Mouse (Mus musculus) CH12.LX (cell line): Measurements from ENCODE around the gene Plekhh3. TPM values are rescaled to one million over a fixed set of nuclear protein-coding genes. Genes with fewer than 3 reads are reported as not detected.

Source experiments
- DNase-seq: peaks from one replicate; pipeline ENCODE4 v3.0.0-alpha.2; 2013; ENCODE audit errors: extremely low read depth
- H3K27ac ChIP-seq: 2 replicates; pipeline ENCODE4 v1.5.1; 2012; ENCODE audit warnings: low read depth, mild to moderate bottlenecking, control low read depth, moderate library complexity; ENCODE audit not compliant: insufficient read depth
- H3K27me3 ChIP-seq: replicated peaks from 2 replicates; pipeline ENCODE3; 2012; ENCODE audit warnings: inconsistent platforms
- H3K36me3 ChIP-seq, 2 experiments: replicated peaks in 1 of 2; 2 replicates each; pipeline versions ENCODE3 to v1.6.1; 2012; ENCODE audit warnings: inconsistent platforms in 1 of 2, low read length in 1 of 2, mild to moderate bottlenecking in 1 of 2, mixed read lengths in 1 of 2, moderate library complexity in 1 of 2; ENCODE audit not compliant: control insufficient read depth in 1 of 2, insufficient read depth in 1 of 2
- H3K4me1 ChIP-seq, 2 experiments: 2 replicates each; pipeline ENCODE4 v1.6.1; 2012; ENCODE audit warnings: inconsistent platforms in 1 of 2, moderate library complexity in 1 of 2; ENCODE audit not compliant: insufficient read depth in 2 of 2, control insufficient read depth in 1 of 2
- H3K4me2 ChIP-seq: 2 replicates; pipeline ENCODE4 v1.6.1; 2012; ENCODE audit warnings: low read depth, mild to moderate bottlenecking, control low read depth; ENCODE audit not compliant: poor library complexity, insufficient read depth, severe bottlenecking
- H3K4me3 ChIP-seq, 3 experiments: fragments of 150-350 bp in 1 of 3; sonication (generic) in 1 of 3; replicated peaks in 1 of 3; 2 replicates each; pipeline versions ENCODE3 to v1.5.1; 2011 to 2012; ENCODE audit warnings: low read depth in 2 of 3, low read length in 2 of 3, mild to moderate bottlenecking in 2 of 3, moderate library complexity in 2 of 3, control low read depth in 1 of 3, improper control_type of control experiment in 1 of 3, inconsistent platforms in 1 of 3, mixed read lengths in 1 of 3; ENCODE audit not compliant: poor library complexity in 1 of 3
- H3K79me2 ChIP-seq: replicated peaks from 2 replicates; pipeline ENCODE4 v1.6.1; 2012; ENCODE audit warnings: mild to moderate bottlenecking, moderate library complexity; ENCODE audit not compliant: control insufficient read depth, poor library complexity, insufficient read depth, severe bottlenecking; ENCODE audit errors: extremely low read depth
- H3K9ac ChIP-seq: 2 replicates; pipeline ENCODE4 v1.6.1; 2012; ENCODE audit warnings: low read depth, mild to moderate bottlenecking, control low read depth, moderate library complexity; ENCODE audit not compliant: insufficient read depth
- H3K9me3 ChIP-seq: replicated peaks from 2 replicates; pipeline ENCODE3; 2012; ENCODE audit warnings: low read length, inconsistent platforms, mixed read lengths
- BHLHE40 ChIP-seq: IDR thresholded peaks from 2 replicates; pipeline ENCODE4 v1.6.1; 2011; ENCODE audit warnings: mild to moderate bottlenecking, low read depth, low read length, improper control_type of control experiment
- CHD2 ChIP-seq: IDR thresholded peaks from 2 replicates; pipeline ENCODE4 v1.6.1; 2011; ENCODE audit warnings: low read length, improper control_type of control experiment
- CTCF ChIP-seq, 2 experiments: IDR thresholded peaks in 1 of 2; conservative IDR thresholded peaks in 1 of 2; 2 replicates each; pipeline ENCODE4 v1.5.1; 2011 to 2012; ENCODE audit warnings: low read depth in 2 of 2, low read length in 2 of 2, improper control_type of control experiment in 1 of 2, inconsistent platforms in 1 of 2, mild to moderate bottlenecking in 1 of 2, moderate library complexity in 1 of 2
- E2F4 ChIP-seq: IDR thresholded peaks from 2 replicates; pipeline ENCODE4 v1.6.1; 2011; ENCODE audit warnings: low read depth, low read length, improper control_type of control experiment; ENCODE audit not compliant: insufficient replicate concordance
- ETS1 ChIP-seq: conservative IDR thresholded peaks from 2 replicates; pipeline ENCODE4 v1.6.1; 2012; ENCODE audit warnings: low read depth, mild to moderate bottlenecking, inconsistent platforms, low read length, improper control_type of control experiment, moderate library complexity
- GABPA ChIP-seq: IDR thresholded peaks from 2 replicates; pipeline ENCODE4 v1.6.1; 2012; ENCODE audit warnings: low read depth, low read length, improper control_type of control experiment, inconsistent platforms; ENCODE audit not compliant: insufficient replicate concordance
- IRF4 ChIP-seq: IDR thresholded peaks from 2 replicates; pipeline ENCODE4 v1.6.1; 2014; ENCODE audit warnings: low read depth, mild to moderate bottlenecking, inconsistent platforms, low read length, improper control_type of control experiment
- KAT2A ChIP-seq: IDR thresholded peaks from 2 replicates; pipeline ENCODE4 v1.6.1; 2012; ENCODE audit warnings: low read length, improper control_type of control experiment, inconsistent platforms; ENCODE audit not compliant: insufficient replicate concordance
- MAFK ChIP-seq: IDR thresholded peaks from 2 replicates; pipeline ENCODE4 v1.6.1; 2011; ENCODE audit warnings: low read length, improper control_type of control experiment; ENCODE audit not compliant: insufficient replicate concordance
- MAZ ChIP-seq: IDR thresholded peaks from 2 replicates; pipeline ENCODE4 v1.6.1; 2012; ENCODE audit warnings: low read depth, mild to moderate bottlenecking, inconsistent platforms, low read length, improper control_type of control experiment, moderate library complexity
- MXI1 ChIP-seq: IDR thresholded peaks from 2 replicates; pipeline ENCODE4 v1.6.1; 2011; ENCODE audit warnings: mild to moderate bottlenecking, low read depth, low read length, improper control_type of control experiment
- MYC ChIP-seq: IDR thresholded peaks from 2 replicates; pipeline ENCODE4 v1.6.1; 2011; ENCODE audit warnings: low read depth, mild to moderate bottlenecking, improper control_type of control experiment, low read length
- POLR2A ChIP-seq: IDR thresholded peaks from 2 replicates; pipeline ENCODE4 v1.6.1; 2011; ENCODE audit warnings: low read depth, mild to moderate bottlenecking, improper control_type of control experiment, low read length
- SIN3A ChIP-seq: IDR thresholded peaks from 2 replicates; pipeline ENCODE4 v1.6.1; 2012; ENCODE audit warnings: low read length, improper control_type of control experiment, inconsistent platforms
- SMC3 ChIP-seq: IDR thresholded peaks from 2 replicates; pipeline ENCODE4 v1.6.1; 2011; ENCODE audit warnings: low read depth, low read length, improper control_type of control experiment
- UBTF ChIP-seq: IDR thresholded peaks from 2 replicates; pipeline ENCODE4 v1.6.1; 2012; ENCODE audit warnings: low read depth, mild to moderate bottlenecking, inconsistent platforms, low read length, improper control_type of control experiment, moderate library complexity
- USF2 ChIP-seq: conservative IDR thresholded peaks from 2 replicates; pipeline ENCODE4 v1.6.1; 2011; ENCODE audit warnings: low read depth, low read length, improper control_type of control experiment
- ZKSCAN1 ChIP-seq: IDR thresholded peaks from 2 replicates; pipeline ENCODE4 v1.6.1; 2012; ENCODE audit warnings: low read depth, inconsistent platforms, low read length, improper control_type of control experiment, borderline replicate concordance
- ZMIZ1 ChIP-seq: IDR thresholded peaks from 2 replicates; pipeline ENCODE4 v1.6.1; 2012; ENCODE audit warnings: low read depth, mild to moderate bottlenecking, inconsistent platforms, low read length, improper control_type of control experiment
- dilution Hi-C: fragments of 300-500 bp; cut with MboI; formaldehyde crosslinking; loops from 2 replicates; pipeline ENCODE4 v1.14.3; 2020; ENCODE audit warnings: low sequenced_read_pairs; ENCODE audit not compliant: extremely low pct_unique_long_range_greater_than_20kb, extremely low pct_ligation_motif_present
- in situ Hi-C: fragments of 300-500 bp; cut with MboI; formaldehyde crosslinking; loops from 3 replicates; pipeline ENCODE4 v1.14.3; 2019; ENCODE audit warnings: low sequenced_read_pairs, low pct_ligation_motif_present, low pct_unique_long_range_greater_than_20kb, mixed read lengths
- polyA plus RNA-seq: library from polyadenylated mRNA; unstranded; fragments of >175 nt; gene quantifications from 2 replicates; pipeline ENCODE4 v1.2.1, GENCODE M21; 2012; ENCODE audit warnings: low read depth; ENCODE audit not compliant: insufficient read length
- total RNA-seq, 2 experiments: library from RNA; depleted of rRNA; stranded (reverse); fragments of 300-350 nt in 1 of 2; fragments of >200 nt in 1 of 2; gene quantifications; 2 replicates each; pipeline ENCODE4 v1.2.3; 2012 to 2014

Plekhh3 gene
- total and polyA plus RNA-seq, 3 experiments, result 2.9 to 20.3 (median 5.0) TPM

DNA sequence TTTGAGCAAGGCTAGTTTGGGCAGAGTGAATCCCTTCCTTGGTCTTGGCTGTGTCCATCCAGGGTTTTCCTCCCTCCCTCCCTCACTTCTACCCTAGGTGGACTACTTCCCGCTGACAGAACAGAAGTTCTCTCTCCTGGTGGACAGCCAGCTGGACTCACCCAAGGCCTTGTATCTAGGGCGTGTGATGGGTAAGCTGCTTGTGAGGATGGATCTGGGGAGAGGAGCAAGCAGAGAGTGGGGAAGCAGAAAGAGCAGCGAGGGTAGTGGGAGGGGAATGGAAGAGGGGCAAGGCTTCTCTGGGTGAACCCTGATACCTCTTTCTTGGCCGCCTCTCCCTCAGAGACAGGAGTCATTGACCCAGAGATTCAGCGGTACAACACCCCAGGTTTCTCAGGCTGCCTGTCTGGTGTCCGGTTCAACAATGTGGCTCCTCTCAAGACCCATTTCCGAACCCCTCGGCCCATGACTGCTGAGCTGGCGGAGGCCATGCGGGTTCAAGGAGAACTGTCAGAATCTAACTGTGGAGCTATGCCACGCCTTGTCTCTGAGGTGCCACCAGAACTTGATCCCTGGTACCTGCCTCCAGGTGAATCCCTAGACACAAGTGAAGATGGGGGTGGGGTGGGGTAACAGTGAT, 17.1 kb upstream of the Plekhh3 start:
- no peak overlapping the region for H3K27ac ChIP-seq
- H3K79me2 ChIP-seq, result no peaks in the 10 kb centered on the region
- H3K9ac ChIP-seq, result no peak overlapping the region
- in situ Hi-C loops, result no loop called here
- H3K27me3 ChIP-seq, result no peaks in the 10 kb centered on the region
- no peaks in the 10 kb centered on the region for H3K9me3 ChIP-seq
- no peak for TF ChIP-seq CTCF (conservative IDR thresholded peaks at IDR 0.05 in 1 of 2, IDR thresholded peaks at IDR 0.05 in 1 of 2; ENCODE audit: low read depth in 2 of 2, low read length in 2 of 2)
- 0 out of 2 replicates have a peak, but pooled peaks have one; percentile 8 for TF ChIP-seq POLR2A
- TF ChIP-seq, all 38 proteins: peak for 1
- Histone ChIP-seq H3K4me2 (no peak overlapping the region), H3K4me3 (no peak overlapping the region), H3K36me3 (peaks cover 75 to 99% of the 10 kb centered on the region in 2 experiments), H3K4me1 (peaks cover 2 to 18% of the 10 kb centered on the region in 2 experiments; a peak in 1 of 4 replicates)
- no peak for DNase-seq
- dilution Hi-C loops, result no loop called here

DNA sequence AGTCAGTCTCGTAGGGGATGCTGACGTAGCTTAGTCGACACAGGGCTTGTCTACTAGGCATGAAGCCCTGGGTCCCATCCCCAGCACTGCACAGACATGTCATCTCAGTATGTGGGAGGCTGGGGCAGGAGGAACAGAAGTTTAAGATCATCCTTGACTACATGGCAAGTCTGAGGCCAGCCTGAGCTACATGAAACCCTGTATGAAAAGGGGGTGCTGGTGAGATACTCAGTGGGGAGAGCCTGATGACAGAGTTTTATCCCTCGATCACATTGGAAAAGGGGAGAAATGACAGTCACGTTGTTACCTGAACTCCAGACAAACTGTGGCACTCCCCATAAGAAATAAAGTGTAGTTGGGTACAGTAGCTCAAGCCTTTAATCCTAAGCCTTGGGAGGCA, 16.4 kb upstream of the Plekhh3 start:
- no peak for TF ChIP-seq E2F4
- TF ChIP-seq IRF4, result no peak
- TF ChIP-seq KAT2A, result no peak
- no peaks in the 10 kb centered on the region for H3K79me2 ChIP-seq
- H3K27me3 ChIP-seq, result no peaks in the 10 kb centered on the region
- H3K9me3 ChIP-seq, result no peaks in the 10 kb centered on the region
- dilution Hi-C loops (no loop called here), in situ Hi-C loops (no loop called here)
- H3K36me3 ChIP-seq, result peaks cover 79 to 99% of the 10 kb centered on the region in 2 experiments
- H3K4me1 ChIP-seq, result peaks cover 0 to 18% of the 10 kb centered on the region in 2 experiments; a peak in 1 of 4 replicates
- DNase-seq, result no peak
- no peak overlapping the region for H3K4me2 ChIP-seq
- H3K4me3 ChIP-seq, result no peak overlapping the region
- no peak overlapping the region for H3K27ac ChIP-seq
- H3K9ac ChIP-seq, result no peak overlapping the region

DNA sequence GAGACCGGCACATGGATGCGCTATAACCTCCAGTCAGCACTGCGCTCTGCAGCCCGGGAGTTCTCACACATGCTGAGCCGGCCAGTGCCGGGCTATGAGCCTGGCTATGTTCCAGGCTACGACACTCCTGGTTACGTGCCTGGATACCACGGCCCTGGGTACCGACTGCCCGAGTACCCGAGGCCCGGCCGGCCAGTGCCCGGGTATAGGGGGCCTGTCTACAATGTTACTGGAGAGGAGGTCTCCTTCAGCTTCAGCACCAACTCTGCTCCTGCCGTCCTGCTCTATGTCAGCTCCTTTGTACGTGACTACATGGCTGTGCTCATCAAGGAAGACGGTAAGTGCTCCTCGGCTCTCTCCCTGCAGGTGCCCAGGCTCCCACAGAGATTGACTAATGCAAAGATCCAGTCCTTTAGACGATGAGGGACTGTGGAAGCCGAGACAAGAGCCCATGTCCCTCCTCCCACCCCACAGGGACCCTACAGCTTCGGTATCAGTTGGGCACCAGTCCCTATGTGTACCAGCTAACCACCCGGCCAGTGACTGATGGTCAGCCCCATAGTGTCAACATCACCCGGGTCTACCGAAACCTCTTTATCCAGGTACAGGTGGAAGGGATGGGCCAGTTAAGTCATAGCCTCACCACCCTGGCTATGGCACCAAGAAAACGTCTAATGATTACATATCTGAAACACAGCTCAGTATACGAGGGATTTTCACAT, 15.5 kb upstream of the Plekhh3 start:
- no peak overlapping the region for H3K9ac ChIP-seq
- no peak for TF ChIP-seq MXI1
- no peak for TF ChIP-seq MAFK
- no peak for TF ChIP-seq ETS1
- no peak for TF ChIP-seq BHLHE40
- TF ChIP-seq SIN3A, result no peak
- no peak for TF ChIP-seq ZKSCAN1
- no peak for TF ChIP-seq UBTF
- TF ChIP-seq KAT2A, result no peak
- no peak for TF ChIP-seq CTCF (conservative IDR thresholded peaks at IDR 0.05 in 1 of 2, IDR thresholded peaks at IDR 0.05 in 1 of 2; ENCODE audit: low read depth in 2 of 2, low read length in 2 of 2)
- no peak for TF ChIP-seq USF2
- TF ChIP-seq GABPA, result no peak
- TF ChIP-seq CHD2, result no peak
- no peak for TF ChIP-seq MAZ
- TF ChIP-seq MYC, result no peak
- TF ChIP-seq POLR2A, result no peak
- no peak for TF ChIP-seq ZMIZ1
- TF ChIP-seq SMC3, result no peak
- TF ChIP-seq, all 38 proteins: peak for 0
- Histone ChIP-seq H3K4me2 (no peak overlapping the region), H3K27ac (no peak overlapping the region), H3K27me3 (no peaks in the 10 kb centered on the region), H3K4me1 (peaks cover 0 to 17% of the 10 kb centered on the region in 2 experiments; a peak in 1 of 4 replicates), H3K4me3 (no peak overlapping the region), H3K36me3 (peaks cover 80 to 99% of the 10 kb centered on the region in 2 experiments), H3K79me2 (no peaks in the 10 kb centered on the region), H3K9me3 (no peaks in the 10 kb centered on the region)
- in situ Hi-C loops, result no loop called here
- dilution Hi-C loops, result no loop called here
- DNase-seq, result no peak
